Mouse (Mus musculus): ENCODE results near the gene Acsf3. TPM values are rescaled to one million over a fixed set of nuclear protein-coding genes. Genes with fewer than 3 reads are reported as not detected.
A peak's percentile ranks its signal among the peaks of the same experiment; 100 is the strongest.

Gene Acsf3
- polyA plus RNA-seq, 1 experiment = 34.1 TPM

DNA sequence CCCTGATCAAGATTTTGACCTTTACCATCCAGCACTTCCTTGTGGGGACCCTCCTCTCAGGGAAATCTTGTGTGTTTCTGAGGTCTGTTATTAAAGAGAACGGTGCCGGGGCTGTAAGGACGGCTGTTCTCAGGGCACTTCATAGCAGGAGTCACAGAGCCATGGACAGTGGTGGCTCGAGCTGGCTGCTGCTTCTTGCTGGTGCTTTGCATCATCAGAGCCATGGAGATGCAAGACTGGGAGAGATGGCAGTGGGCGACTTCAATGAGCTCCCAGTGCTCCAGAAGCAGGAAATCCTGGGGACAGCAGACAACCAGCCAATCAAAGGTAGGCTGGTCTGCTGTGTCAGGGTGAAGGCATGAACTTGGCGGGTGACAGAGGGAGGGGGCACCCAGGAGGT is 14.2 kb upstream of the Acsf3 start:
- TF ChIP-seq CTCF (IDR thresholded peaks at IDR 0.05; ENCODE audit: extremely low read depth, insufficient read length, insufficient replicate concordance, low read depth, low read length) (no peak), POLR2A (IDR thresholded peaks at IDR 0.05; ENCODE audit: low read depth, low read length) (no peak)
- no peak overlapping the region for H3K4me3 ChIP-seq (ENCODE audit: low read depth, low read length)
- no peaks in the 10 kb centered on the region for H3K27me3 ChIP-seq (ENCODE audit: control insufficient read depth, insufficient read depth, low read length)
- no peaks in the 10 kb centered on the region for H3K36me3 ChIP-seq (ENCODE audit: control insufficient read depth, insufficient read depth, low read length)
- no peak overlapping the region for H3K27ac ChIP-seq (ENCODE audit: insufficient read depth, low read depth, low read length)
- WGBS = 66% methylated on average over 6 of the region's 6 CpGs
- no peaks in the 10 kb centered on the region for H3K4me1 ChIP-seq (ENCODE audit: control insufficient read depth, insufficient read depth, insufficient read length, low read length)

DNA sequence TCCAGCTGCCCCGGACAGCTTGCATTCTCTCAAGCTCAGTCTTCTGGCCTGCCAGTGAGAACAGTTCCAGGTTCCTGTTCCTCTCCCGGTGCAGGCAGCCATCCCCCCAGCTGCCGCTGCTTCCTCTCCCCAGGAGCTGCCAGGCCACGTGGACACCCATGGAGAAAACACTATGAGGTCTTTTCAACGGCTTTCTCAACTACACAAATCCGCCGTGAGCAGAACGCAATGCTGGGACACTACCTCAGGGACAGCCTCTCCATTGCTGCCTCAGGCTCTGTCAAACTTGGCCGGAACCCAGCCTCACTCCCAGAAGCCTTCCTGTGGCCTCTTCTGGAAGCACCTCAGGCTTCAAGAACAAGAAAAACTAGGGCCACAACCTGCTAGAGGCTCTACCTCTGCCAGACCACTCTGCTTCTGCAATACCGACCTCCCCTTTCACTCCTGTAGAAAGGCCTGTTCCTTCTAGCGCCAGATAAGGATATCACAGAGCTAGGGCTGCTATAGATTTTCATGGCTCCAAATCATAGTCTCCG is 12.5 kb upstream of the Acsf3 start:
- Histone ChIP-seq H3K27me3 (ENCODE audit: control insufficient read depth, insufficient read depth, low read length) (no peaks in the 10 kb centered on the region), H3K4me3 (ENCODE audit: low read depth, low read length) (no peak overlapping the region), H3K36me3 (ENCODE audit: control insufficient read depth, insufficient read depth, low read length) (no peaks in the 10 kb centered on the region), H3K27ac (ENCODE audit: insufficient read depth, low read depth, low read length) (peak overlapping the region; percentile 61), H3K4me1 (ENCODE audit: control insufficient read depth, insufficient read depth, insufficient read length, low read length) (no peaks in the 10 kb centered on the region)
- WGBS = 67% methylated on average over 12 of the region's 12 CpGs
- TF ChIP-seq POLR2A (IDR thresholded peaks at IDR 0.05; ENCODE audit: low read depth, low read length) (no peak), CTCF (IDR thresholded peaks at IDR 0.05; ENCODE audit: extremely low read depth, insufficient read length, insufficient replicate concordance, low read depth, low read length) (no peak)

DNA sequence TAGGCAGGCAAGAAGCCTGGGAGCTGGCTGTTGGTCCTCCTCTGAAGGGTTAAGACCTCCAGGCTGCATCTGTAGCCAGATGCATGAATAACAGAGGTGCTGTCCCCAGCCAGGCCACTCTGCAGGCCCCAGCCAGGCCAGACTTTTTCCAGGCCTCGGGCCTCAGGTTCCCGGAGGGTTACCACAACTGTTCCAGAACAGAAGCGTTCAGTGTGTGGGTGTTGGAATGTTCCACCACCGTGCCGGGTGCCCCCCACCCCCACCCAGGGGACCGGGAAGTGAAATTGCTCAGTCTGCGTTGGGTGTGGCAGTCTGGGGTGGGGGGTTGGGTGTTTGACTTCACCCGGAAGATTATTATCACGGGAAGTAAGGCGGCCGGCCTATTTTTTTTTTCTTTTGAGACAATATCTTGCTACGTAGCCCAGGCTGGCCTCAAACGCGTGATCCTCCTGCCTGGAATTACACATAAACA is 12.0 kb upstream of the Acsf3 start:
- H3K4me1 ChIP-seq (ENCODE audit: control insufficient read depth, insufficient read depth, insufficient read length, low read length) = no peaks in the 10 kb centered on the region
- no peak overlapping the region; the same call in 1 of the 2 replicates for H3K27ac ChIP-seq (ENCODE audit: insufficient read depth, low read depth, low read length)
- H3K4me3 ChIP-seq (ENCODE audit: low read depth, low read length) = no peak overlapping the region
- no peaks in the 10 kb centered on the region for H3K27me3 ChIP-seq (ENCODE audit: control insufficient read depth, insufficient read depth, low read length)
- TF ChIP-seq POLR2A (IDR thresholded peaks at IDR 0.05; ENCODE audit: low read depth, low read length) (no peak), CTCF (IDR thresholded peaks at IDR 0.05; ENCODE audit: extremely low read depth, insufficient read length, insufficient replicate concordance, low read depth, low read length) (no peak)
- H3K36me3 ChIP-seq (ENCODE audit: control insufficient read depth, insufficient read depth, low read length) = no peaks in the 10 kb centered on the region
- WGBS = 48% methylated on average over 14 of the region's 14 CpGs

DNA sequence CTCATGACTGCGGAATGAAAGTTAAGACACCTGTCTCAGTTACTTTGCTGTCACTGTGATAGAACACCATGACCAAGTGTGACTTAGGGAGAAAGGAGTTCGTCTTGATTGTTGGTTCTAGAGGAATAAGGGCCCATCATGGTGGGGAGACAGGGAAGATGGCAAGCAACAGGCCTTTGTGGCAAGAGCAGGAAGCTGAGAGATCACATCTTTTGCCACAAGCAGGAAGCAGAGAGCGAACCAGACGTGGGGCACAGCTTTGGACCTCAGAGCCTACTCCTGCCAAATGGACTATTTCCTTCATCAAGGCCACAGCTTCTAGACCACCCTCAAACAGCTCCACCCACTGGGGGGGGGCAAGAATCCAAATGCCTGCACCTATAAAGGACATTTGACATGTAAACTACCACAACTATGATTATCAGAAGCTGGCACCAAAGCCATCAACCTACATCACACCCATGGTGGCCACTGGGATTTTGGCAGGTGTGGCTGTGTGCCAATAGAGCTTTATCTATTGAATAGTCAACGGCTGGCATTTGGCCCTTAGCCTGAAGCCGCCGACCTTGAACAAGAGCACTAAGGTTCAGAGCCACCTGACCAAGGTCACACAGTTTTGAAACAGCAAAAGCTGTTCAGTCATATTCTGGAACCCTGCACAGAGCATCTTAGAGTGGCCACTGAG is 10.4 kb upstream of the Acsf3 start:
- TF ChIP-seq CTCF (IDR thresholded peaks at IDR 0.05; ENCODE audit: extremely low read depth, insufficient read length, insufficient replicate concordance, low read depth, low read length) (no peak), POLR2A (IDR thresholded peaks at IDR 0.05; ENCODE audit: low read depth, low read length) (no peak)
- Histone ChIP-seq H3K27ac (ENCODE audit: insufficient read depth, low read depth, low read length) (no peak overlapping the region), H3K4me1 (ENCODE audit: control insufficient read depth, insufficient read depth, insufficient read length, low read length) (peaks cover 5% of the 10 kb centered on the region; the same call in 1 of the 2 replicates), H3K4me3 (ENCODE audit: low read depth, low read length) (no peak overlapping the region), H3K36me3 (ENCODE audit: control insufficient read depth, insufficient read depth, low read length) (no peaks in the 10 kb centered on the region), H3K27me3 (ENCODE audit: control insufficient read depth, insufficient read depth, low read length) (no peaks in the 10 kb centered on the region)
- 62% methylated on average over 7 of the region's 7 CpGs for WGBS

DNA sequence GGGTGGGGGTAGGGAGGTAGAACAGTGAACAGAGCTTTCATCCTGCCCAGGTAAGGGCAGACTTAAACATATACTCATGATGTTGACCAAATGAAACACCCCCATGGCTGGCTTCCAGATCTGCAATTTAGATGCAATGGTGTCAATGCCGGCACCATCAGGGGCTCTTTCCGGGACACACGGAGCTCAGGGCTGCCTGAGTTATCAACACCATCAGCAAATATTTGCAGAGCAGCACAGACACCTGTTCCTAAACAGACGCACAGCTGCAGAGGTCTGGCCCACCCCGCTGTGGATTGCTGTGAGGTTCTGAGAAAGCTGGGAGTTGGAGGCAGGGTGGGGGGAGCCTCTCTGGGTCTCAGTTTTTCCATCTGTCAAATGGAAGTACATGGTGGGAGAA is 9.1 kb upstream of the Acsf3 start:
- Histone ChIP-seq H3K4me1 (ENCODE audit: control insufficient read depth, insufficient read depth, insufficient read length, low read length) (peaks cover 5% of the 10 kb centered on the region; the same call in 1 of the 2 replicates), H3K27me3 (ENCODE audit: control insufficient read depth, insufficient read depth, low read length) (no peaks in the 10 kb centered on the region), H3K4me3 (ENCODE audit: low read depth, low read length) (no peak overlapping the region), H3K27ac (ENCODE audit: insufficient read depth, low read depth, low read length) (no peak overlapping the region), H3K36me3 (ENCODE audit: control insufficient read depth, insufficient read depth, low read length) (no peaks in the 10 kb centered on the region)
- TF ChIP-seq CTCF (IDR thresholded peaks at IDR 0.05; ENCODE audit: extremely low read depth, insufficient read length, insufficient replicate concordance, low read depth, low read length) = no peak
- no peak for TF ChIP-seq POLR2A (IDR thresholded peaks at IDR 0.05; ENCODE audit: low read depth, low read length)
- 15% methylated on average over 5 of the region's 5 CpGs for WGBS

DNA sequence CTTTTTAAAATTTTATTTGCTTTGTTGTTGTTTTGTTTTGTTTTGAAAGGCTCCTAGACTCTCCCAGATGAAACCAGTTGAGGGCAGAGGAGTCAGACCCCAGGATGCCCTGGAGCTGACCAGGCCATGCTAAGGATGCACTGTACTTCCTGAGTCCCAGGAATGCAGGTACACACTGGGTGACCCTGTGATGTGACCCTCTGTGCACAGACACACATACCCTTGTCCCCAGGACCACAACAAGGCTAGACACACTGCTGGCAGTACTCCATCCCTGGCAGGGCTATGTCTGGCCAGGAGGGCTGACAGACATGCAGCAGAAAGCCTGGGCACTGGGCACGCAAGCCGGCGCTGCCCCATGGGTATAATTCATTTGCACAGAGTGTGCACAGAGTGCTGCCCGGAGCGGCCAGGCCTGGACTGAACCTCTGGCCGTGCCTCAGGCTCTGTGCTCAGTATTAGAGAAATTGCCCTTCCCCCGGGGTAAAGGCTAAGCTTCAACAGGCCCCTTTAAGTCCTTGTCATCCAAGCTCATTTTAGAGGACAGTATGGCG is 8.6 kb upstream of the Acsf3 start:
- Histone ChIP-seq H3K27ac (ENCODE audit: insufficient read depth, low read depth, low read length) (no peak overlapping the region), H3K36me3 (ENCODE audit: control insufficient read depth, insufficient read depth, low read length) (no peaks in the 10 kb centered on the region), H3K4me1 (ENCODE audit: control insufficient read depth, insufficient read depth, insufficient read length, low read length) (peaks cover 5% of the 10 kb centered on the region; the same call in 1 of the 2 replicates), H3K4me3 (ENCODE audit: low read depth, low read length) (no peak overlapping the region), H3K27me3 (ENCODE audit: control insufficient read depth, insufficient read depth, low read length) (no peaks in the 10 kb centered on the region)
- whole genome bisulfite sequencing = 82% methylated on average over 8 of the region's 8 CpGs
- TF ChIP-seq POLR2A (IDR thresholded peaks at IDR 0.05; ENCODE audit: low read depth, low read length) = no peak
- TF ChIP-seq CTCF (IDR thresholded peaks at IDR 0.05; ENCODE audit: extremely low read depth, insufficient read length, insufficient replicate concordance, low read depth, low read length) = no peak

DNA sequence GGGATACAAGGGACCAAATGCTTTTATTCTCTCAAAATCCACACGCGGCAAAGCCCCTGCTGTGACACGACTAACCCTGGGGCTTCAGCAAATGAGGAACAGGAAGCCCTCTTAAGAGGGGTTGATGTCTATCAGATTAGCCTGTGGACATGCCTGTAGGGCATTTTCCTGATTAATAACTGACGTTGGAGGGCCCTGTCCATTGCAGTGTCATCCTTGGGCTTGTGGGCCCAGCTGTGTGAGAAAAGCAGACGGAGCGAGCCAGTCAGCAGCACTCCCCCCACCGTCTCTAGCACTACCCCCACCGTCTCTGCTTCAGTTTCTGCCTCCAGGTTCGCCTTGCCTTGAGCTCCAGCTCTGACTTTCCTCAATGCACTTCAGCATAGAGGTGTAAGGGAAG is 8.1 kb upstream of the Acsf3 start:
- WGBS = 76% methylated on average over 9 of the region's 9 CpGs
- H3K4me3 ChIP-seq (ENCODE audit: low read depth, low read length) = no peak overlapping the region
- no peak overlapping the region for H3K27ac ChIP-seq (ENCODE audit: insufficient read depth, low read depth, low read length)
- H3K27me3 ChIP-seq (ENCODE audit: control insufficient read depth, insufficient read depth, low read length) = no peaks in the 10 kb centered on the region
- no peaks in the 10 kb centered on the region for H3K36me3 ChIP-seq (ENCODE audit: control insufficient read depth, insufficient read depth, low read length)
- TF ChIP-seq CTCF (IDR thresholded peaks at IDR 0.05; ENCODE audit: extremely low read depth, insufficient read length, insufficient replicate concordance, low read depth, low read length) = no peak
- TF ChIP-seq POLR2A (IDR thresholded peaks at IDR 0.05; ENCODE audit: low read depth, low read length) = no peak
- H3K4me1 ChIP-seq (ENCODE audit: control insufficient read depth, insufficient read depth, insufficient read length, low read length) = peaks cover 5% of the 10 kb centered on the region; the same call in 1 of the 2 replicates
